Mouse (Mus musculus): ENCODE measurements around the gene Slc4a3. TPM values are rescaled to one million over a fixed set of nuclear protein-coding genes. Genes with fewer than 3 reads are reported as not detected.

The Slc4a3 gene
- polyA plus RNA-seq, 1 experiment: 3.0 TPM

DNA sequence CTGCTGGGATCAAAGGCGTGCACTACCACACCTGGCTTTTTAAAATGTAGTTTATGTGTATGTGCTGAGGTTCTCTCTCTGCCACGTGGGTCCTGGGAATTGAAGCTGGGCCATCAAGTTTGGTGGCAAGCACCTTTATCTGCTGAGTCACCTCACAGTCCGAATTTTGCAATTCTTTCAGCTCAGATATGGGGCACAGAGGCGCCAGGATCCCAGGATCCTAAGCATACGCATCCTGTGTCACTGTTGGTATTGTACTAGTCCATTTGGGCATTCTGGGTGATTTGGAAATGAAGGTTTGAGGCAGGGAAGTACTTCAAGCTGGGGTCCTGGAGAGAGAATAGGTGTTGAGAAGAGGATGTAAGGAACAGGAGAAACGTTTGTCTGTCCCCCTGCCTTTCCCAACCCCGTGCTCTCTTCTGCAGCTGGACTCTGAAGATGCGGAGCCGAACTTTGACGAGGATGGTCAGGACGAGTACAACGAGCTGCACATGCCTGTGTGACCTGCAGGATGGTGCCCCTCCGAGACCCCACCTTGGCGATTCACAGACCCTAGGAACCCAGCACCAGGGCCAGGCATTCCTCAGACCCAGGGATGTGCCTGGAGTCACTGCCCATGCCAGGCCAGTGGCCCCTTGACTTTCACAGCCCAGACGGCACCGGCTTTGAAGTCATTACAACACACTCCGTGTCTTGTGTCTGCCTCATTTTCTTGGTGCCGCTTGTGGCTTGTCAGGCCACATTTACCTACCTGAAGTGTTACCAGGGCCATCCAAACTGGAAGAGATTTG is 12.5 kb downstream of the Slc4a3 start:
- DNase-seq (ENCODE audit: low read depth, low spot score): no peak
- 80% methylated on average over 18 of the region's 18 CpGs for WGBS

DNA sequence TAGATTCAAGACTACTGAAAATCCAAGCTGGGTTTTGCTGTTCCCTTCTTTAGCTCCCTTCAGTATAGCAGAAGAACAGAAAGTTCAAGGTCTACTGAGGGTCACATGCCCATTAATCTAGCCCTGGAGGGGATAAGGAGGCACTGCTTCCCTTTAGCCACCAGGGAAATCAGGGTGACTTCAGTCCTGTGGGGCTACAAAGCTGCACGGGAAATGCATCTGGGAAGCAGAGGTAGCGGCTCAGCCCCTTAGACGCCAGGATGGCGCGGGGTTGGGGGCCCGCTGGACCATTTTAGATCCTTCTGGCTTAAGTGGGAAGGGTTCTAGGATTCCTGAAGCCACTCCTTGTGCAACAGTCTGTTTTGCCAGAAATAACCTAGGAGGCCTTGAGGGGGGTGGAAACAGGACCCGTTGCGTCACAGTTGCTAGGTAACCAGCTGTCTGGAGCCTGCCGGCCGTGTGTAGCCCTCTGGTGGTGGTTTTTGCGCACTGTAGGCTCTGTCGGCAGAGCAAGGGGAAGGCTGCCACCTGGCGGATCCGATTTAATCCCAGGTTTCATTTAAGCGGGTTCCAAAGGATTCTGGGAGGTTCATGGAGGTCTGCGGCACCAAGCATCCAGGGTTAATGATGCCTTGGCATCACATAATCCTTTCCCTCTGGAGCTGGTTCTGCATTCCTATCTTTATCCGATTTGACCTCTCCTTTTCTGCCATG is 13.3 kb downstream of the Slc4a3 start:
- WGBS: 7% methylated on average over 17 of the region's 17 CpGs
- peak; percentile 33 for DNase-seq (ENCODE audit: low read depth, low spot score)

DNA sequence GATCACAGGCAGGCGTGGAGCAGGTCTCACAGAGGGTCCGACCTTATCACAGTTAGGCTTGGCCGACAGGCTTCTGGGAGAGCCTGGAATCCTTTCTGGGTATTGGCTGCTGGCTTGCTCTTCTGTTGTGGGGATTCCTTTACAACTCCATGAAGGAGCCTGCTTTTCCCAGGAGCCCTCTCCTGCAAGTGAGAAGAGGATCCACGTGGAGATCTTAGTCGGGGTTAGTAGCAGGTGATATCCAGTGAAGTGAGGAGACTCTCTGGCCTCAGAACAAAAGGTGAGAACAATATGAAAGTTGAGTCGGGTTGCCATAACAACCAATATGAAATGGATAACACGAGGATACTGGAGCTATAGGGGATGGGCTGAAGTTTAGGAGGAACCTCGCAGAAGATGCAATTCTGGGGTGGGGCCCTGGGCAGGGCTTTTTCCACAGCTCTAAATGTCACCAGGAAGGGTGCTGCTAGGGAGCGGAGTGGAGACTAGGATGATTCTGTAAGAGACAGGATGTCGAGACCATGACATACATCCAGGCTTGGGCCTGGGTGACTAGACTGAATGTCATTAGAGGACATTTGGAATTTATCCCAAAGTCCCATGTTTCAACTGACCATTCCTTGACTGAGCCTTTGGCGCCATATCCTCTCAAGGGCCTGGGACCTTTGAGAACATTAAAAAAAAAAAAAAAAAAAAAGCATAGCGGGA is 14.3 kb downstream of the Slc4a3 start:
- 74% methylated on average over 12 of the region's 12 CpGs for WGBS
- DNase-seq (ENCODE audit: low read depth, low spot score): no peak

DNA sequence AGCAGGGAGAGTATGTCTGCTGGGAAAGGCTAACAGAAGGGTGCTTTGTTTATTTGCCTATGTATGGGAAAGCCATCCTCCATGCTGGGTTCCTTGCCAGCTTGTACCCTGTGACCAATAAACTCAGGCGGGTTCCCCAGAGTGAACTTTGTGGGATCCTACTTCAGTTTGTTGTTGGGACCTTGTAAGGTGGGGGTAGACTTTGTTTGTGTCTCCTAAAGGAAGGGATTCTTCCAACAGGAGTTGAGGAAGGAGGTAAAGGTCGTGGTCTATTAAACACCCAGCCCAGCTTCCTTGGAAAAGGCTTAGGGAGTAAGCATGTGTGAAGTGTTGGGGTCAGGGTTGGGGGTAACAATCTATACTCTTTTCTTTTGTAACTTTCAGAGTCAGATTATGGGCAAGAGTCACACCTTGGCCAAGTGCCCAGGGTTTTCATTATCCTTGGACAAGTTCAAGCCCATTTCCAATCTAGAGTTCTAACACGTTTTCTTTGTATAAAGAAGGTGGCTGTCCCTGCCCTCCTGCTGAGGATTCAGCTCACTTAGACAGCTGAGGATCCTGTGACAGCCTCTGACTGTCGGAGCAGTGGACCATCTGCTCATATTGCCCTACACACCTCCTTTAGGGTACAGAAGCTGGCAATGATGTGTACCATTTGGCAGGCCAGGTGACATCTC is 15.3 kb downstream of the Slc4a3 start:
- DNase-seq (ENCODE audit: low read depth, low spot score): no peak
- 28% methylated on average over 4 of the region's 4 CpGs for WGBS

DNA sequence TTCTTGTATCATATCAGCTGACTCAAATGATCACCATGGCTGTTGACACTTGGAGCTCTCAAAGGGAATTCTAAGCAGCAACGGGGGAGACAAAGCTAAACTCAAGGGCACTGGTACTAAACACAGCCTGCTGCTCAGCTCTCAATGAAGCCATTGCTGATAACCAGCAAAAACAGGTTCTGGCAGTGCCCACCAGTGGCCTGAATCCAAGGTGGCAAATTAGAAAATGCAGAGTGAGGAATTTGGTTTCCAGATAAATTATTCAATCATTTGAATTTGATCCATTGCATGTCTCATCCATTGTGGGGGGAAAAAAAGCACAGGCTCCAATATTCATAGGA is 15.8 kb downstream of the Slc4a3 start:
- 52% methylated on average over 1 of the region's 1 CpGs for WGBS

DNA sequence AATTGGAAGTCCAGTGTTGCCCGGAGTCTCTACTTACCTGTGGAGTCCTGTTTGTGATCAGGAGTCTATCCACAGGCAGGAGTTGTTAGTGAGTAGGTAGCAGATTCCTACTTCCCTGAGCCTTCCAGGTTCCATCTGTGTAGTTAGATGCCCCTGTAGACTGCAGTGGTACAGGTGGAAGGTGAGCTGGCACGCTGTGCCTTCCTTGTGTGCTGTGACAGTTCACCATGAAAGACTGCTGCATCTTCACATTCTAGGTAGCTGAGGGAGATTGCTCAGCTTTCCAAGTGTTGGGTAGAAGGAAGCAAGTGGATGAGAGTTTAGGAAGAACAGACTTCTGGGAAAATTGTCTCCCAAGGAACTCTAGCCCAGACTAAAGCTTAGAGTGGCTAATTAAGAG is 18.0 kb downstream of the Slc4a3 start:
- WGBS: 84% methylated on average over 2 of the region's 2 CpGs
- no peak for DNase-seq (ENCODE audit: low read depth, low spot score)

More for the DNA sequence above, 15.8 kb downstream of the Slc4a3 start:
- no peak for DNase-seq (ENCODE audit: low read depth, low spot score)

DNA sequence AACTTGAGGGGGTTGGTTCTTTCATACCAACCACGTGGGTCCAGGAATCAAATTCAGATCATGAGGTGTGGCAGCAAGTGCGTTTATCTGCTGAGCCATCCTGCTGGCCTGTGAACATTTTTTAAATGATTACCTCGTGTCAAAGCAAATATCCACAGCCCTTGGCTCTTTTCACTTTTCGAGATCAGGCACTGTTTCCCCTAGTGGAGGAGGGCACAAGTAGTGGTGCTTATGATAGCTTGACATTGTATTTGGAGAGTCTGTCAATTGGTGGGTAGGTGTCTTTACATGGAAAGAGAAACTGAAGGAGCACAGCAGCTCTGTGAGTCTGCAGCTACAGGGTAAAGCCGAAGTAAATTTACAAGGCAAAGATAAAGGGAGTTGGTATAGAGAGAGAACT is 18.9 kb downstream of the Slc4a3 start:
- 32% methylated on average over 5 of the region's 5 CpGs for WGBS
- DNase-seq (ENCODE audit: low read depth, low spot score): no peak

DNA sequence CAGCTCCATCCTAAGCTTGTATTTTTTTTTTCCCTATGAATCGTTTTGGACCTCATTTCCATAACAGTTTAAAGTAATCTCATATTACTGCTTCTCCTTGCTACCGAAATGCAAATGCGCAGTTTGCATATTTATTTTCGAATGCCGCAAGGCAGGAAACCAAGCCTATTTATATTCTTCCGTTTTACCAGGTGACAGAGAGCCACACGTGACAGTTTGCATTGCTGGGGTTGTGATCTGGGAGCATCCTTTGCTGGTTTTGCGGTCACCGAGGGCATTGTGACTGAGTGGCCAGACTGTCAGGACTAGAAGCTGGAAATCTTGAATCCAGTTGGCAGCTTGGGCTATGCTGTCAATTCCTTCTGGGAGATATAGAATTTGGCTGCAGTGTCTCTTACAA is 19.6 kb downstream of the Slc4a3 start:
- DNase-seq (ENCODE audit: low read depth, low spot score): no peak
- 56% methylated on average over 9 of the region's 9 CpGs for WGBS

DNA sequence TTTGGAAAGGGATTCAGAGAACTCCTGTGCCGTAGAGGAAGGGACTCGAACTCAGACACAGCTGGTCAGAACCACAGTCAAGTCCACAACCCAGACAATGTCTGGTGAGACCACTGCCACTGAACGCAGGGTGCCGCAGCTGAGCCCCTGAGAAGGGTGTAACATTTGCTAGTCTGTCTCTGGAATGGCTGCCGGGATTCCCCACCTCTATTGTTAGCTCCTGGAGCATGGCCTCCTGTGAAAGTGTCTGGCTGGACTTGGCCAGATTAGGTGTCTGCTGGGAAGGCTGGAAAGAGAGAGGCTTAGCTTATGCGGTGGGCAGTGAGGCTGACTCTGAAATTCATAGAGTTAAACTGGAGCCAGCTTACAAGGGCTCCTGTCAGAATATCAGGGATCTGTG is 24.3 kb downstream of the Slc4a3 start:
- DNase-seq (ENCODE audit: low read depth, low spot score): no peak
- 60% methylated on average over 6 of the region's 6 CpGs for WGBS

DNA sequence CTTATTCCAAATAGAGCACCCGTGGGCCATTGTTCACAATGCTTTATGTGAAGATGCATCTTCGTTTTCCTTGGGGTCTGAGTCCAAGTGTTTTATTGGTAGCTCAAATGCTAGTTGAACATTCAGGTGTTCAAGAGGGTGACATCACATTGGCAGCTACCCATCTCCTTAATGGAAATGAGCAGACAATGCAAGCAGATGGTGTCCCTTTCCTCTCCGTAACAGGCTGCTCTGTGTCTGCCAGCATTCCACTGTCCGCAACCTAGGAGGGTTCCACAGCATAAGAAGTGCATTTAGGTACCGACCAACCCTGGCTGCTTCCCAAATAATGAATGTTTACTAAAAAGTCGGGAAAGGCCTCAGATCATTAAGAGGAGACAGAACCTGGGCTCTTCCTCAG is 26.7 kb downstream of the Slc4a3 start:
- no peak for DNase-seq (ENCODE audit: low read depth, low spot score)
- 72% methylated on average over 6 of the region's 6 CpGs for WGBS

DNA sequence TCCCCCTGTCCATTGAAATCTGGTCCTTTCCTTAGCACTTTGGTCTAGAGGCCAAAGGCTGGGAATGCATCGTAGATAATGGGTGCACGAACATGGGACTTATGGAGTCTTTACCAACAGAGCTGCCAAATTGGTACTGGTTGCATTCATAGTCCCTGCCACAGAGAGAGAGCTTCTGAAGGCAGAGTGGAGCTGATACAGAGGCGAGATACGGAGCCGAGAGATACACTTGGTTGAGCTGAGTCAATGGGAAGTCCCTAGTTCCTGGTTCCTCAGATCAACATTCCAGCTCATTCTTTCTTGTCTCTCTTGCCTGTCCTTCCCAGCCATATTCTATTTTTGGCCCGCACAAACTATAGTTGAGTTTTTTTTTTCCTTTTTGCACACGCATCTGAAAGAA is 27.6 kb downstream of the Slc4a3 start:
- WGBS: 78% methylated on average over 7 of the region's 7 CpGs
- DNase-seq (ENCODE audit: low read depth, low spot score): no peak

DNA sequence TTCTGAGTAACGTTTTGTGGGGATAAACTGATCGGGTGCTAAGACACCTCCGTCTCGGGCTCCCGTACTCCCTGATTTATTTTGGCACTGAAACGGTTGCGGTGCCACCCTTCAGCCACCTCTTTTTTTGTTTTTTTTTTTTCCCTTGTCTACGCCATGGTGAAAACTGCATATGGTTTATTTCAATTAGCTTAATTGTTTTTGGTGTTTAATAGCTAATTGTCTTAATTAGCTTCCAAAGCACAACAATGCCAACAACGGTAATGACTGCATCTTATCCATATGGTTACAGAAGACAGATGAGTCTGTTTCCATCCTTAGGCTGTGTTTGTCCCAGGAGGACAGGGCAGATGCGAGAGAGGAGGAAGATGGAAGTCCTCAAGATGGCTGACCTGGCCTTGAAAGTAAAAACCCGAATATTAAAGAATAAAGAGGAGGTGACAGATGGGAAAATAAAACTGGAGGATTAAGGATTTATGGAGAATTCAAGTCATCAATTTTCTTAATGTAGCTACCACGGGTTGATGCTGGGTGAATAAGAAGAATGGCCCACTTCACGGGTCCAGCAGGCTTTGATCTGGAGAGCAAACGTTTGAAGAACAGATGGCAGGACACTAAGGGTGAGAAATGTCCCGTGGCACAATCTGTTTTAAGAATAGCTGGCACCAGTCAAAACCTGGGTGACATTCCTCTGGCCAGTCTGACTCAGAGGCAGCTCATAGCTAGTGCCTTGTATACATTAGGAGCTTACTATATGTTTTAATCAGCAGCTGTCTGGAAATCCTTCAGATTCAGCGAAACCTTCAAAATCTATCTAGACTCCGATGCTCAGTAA is 28.6 kb downstream of the Slc4a3 start:
- WGBS: 72% methylated on average over 17 of the region's 17 CpGs
- DNase-seq (ENCODE audit: low read depth, low spot score): no peak

DNA sequence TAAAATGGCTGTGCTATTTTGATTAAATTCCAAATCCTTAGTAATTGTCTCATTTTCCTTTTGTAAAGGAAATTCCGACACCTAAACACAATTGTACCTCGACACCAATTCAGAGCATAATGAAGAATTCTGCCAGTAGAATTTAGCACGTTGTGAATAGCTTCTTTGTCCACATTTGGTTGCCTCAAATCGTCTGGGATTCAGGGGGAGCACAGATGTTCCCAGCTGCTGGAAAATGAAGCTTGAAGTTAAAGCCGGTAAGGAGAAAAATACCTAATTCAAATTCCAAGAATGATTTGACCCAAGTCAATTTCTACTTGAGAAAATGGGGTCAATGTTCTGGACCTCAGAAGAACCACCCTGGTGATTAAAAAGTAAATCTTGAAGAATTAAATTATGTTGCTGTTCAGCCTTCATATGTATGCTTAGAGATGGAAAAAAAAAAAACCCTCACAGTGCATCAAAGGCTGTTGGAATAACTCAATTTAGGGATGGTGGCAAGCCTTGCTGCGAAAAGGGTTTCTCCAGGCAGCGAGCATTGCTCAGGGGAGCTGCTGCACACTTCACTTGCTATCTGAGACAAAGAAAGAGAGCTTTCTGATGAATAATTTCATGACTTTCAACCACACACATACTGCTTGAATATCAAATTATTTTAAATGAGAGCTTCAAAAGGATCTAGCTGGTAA is 36.0 kb downstream of the Slc4a3 start:
- DNase-seq (ENCODE audit: low read depth, low spot score): no peak
- 62% methylated on average over 7 of the region's 7 CpGs for WGBS

DNA sequence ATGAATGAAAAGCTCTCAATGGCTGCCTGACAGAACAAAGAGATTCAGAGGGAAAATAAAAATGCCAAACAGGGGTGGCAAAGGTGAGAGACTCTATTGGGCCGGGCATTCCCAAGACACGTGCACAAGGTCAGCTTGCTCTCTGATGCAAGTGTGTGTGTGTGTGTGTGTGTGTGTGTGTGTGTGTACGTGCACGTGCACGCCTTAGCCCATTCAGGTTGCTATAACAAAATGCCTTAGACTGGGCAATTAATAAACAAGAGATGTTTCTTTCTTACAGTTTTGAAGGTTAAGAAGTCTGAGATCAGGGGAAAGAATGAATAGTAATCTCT is 36.5 kb downstream of the Slc4a3 start:
- WGBS: 63% methylated on average over 5 of the region's 5 CpGs
- no peak for DNase-seq (ENCODE audit: low read depth, low spot score)

DNA sequence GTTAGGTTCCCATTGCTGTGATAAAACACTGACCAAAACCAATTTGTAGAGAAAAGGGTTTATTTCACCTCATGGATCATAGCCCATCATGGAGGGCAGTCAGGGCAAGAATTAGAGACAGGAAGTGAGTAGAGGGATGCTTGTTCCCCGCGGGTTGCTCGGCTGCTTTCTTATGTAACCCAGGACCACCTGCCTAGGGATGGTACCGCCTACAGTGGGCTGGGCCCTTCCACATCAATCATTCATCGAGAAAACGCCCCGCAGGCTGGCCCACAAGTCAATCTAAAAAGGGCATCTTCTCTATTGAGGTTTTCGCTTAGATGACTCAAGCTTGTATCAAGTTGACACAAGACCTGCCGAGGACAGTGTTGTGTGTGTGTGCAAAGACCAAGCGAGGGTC is 37.0 kb downstream of the Slc4a3 start:
- DNase-seq (ENCODE audit: low read depth, low spot score): no peak
- WGBS: 80% methylated on average over 10 of the region's 10 CpGs

DNA sequence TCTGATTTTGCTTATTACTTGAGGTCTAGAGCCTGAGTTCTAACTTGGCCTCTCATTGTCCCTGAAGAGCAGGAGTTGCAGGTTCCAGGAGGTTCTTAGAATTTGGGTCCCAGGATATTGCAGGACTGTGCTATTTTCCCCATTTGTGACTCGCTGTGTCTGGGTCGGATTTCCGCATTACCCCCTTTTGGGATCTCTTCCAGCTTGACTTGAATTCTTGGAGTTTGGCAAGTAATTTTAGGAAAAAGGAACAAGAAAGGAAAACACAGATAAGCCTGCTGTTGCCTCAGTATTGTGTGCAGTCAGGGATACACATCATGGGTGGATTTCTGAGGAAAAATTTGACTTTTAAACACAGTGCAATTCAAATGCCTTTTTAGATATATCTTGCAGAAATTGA is 40.7 kb downstream of the Slc4a3 start:
- 93% methylated on average over 3 of the region's 3 CpGs for WGBS
- no peak for DNase-seq (ENCODE audit: low read depth, low spot score)

DNA sequence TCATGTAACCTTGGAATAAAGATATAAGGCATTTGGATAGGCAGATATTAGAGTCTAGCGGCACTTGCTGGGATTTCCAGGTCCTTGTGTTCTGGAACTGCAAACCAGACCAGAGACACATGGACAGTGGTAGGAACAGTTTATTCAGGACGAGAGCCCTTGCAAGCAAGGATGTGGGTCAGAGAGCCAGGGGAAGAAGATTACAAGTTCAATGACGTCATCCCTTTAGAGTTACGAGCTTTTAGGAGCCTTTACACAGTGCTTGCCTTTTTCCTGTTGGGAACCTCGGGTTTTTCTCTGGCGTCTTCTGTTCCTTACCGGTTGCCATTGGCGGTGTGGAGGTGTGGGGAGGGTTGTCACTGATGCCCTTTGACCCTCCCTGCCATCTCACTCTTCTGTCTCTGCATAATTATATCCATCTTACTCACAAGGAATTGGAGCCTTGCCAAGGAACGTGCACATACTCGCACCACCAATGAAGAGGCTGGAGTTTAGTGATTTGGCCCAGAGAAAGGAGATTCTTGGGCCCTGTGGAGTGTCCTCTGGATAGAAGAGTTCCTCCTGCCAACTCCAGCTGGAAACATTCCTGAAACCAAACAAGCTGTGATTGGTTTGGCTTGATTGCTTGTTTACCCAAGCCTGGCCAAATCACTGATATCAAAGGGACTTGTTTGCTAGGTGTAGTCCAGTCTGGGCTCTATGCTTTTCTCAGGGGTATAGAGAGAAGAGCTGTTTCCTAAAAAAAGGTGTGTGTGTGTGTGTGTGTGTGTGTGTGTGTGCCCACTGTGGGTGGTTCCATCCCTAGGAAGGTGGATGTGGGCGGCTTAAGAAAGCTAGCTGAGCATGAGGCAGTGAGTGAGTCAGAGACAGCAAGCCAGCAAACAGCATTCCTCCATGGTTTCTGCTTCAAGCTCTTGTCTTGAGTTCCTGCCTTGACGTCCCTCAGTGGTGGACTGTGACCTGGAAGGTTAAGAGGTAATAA is 42.0 kb downstream of the Slc4a3 start:
- DNase-seq (ENCODE audit: low read depth, low spot score): no peak
- WGBS: 22% methylated on average over 12 of the region's 12 CpGs

DNA sequence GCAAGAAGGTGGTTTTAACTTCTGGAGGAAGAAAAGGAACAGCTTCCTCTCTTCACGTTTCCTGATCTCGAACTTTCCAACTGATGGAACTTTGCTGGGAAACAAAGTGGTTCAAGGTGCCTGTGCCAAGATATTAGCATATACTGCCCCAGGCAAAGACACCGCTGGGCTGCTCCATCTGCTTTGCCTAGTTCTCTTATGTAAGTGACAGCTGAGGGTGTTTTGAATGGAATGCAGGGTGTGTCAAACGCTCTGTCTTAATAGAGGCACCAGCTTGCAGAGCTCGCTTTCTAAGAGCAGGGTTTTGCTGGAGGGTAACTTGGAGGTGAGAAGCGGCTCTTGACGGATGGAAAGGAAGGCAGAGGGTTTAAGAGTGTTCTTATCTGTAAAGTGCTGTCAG is 42.8 kb downstream of the Slc4a3 start:
- DNase-seq (ENCODE audit: low read depth, low spot score): no peak
- 27% methylated on average over 7 of the region's 7 CpGs for WGBS

Measured in large intestine, adult 2 months (tissue).